Mouse (Mus musculus) ovary, postnatal 14 days (tissue): ENCODE data around the gene Treh.

Experiments used
- DNase-seq: peaks from one replicate; pipeline ENCODE4 v3.0.0; 2022; ENCODE audit warnings: low spot score

Treh gene

DNA sequence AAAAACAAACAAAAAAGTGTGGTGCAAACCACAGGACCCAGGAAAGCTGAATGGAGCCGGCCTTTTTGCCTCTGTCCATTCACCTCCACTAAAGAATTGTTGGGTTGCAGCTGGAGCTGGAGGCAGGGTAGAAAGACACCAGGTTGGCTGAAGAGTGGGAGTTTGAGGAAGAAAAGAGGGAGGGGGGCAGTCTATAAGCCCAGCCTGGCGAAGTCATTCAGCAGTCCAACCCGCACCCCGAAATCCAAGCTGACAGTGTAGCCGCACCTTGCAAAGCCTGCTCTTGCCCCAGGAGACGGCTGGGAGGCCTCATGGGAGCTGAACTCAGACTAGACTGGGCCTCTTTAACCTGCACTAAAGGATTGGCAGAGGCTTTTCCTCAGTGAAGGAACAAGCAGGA lies 62.9 kb downstream of the Treh start:
- DNase-seq, result no peak
